11 mouse cellular contexts compared by ENCODE assay signal in genomic region chr16:13449491-13449890, GRCm38 (mm10).
A peak's percentile ranks its signal among the peaks of the same experiment; 100 is the strongest.
DNase-seq lines count a peak whose midpoint lies in the region; ATAC-seq lines count a peak whose summit lies in the region.
"Had no signal": no experiment of that assay in that cellular context is flagged by ENCODE, and none has a peak within 500 bp of the region (broad histone marks: within the 10 kb centered on the region; RNA-seq: fewer than 3 reads in every experiment).

No protein-coding gene starts in this region.

- peak overlapping the region; percentile 6; the same call in 1 of the 2 replicates for H3K9ac ChIP-seq in heart, embryonic 15.5 days
- H3K9ac ChIP-seq in embryonic facial prominence, embryonic 15.5 days, result no peak overlapping the region
- no peak overlapping the region for H3K9ac ChIP-seq in intestine, embryonic 16.5 days (ENCODE audit: low read depth, low read length)
- no peak overlapping the region for H3K9ac ChIP-seq in midbrain, embryonic 16.5 days (ENCODE audit: low read depth, low read length)

- H3K4me1 ChIP-seq in heart, embryonic 15.5 days (replicated peaks), result peaks cover 25% of the 10 kb centered on the region
- H3K4me1 ChIP-seq in embryonic facial prominence, embryonic 15.5 days, result peaks cover 43% of the 10 kb centered on the region
- H3K4me1 ChIP-seq in intestine, embryonic 16.5 days (ENCODE audit: control insufficient read depth, insufficient read depth, low read length), result peaks cover 13% of the 10 kb centered on the region
- peaks cover 15% of the 10 kb centered on the region for H3K4me1 ChIP-seq in midbrain, embryonic 16.5 days (ENCODE audit: control insufficient read depth, insufficient read depth, low read length)

- no peak overlapping the region for H3K27ac ChIP-seq in heart, embryonic 15.5 days
- H3K27ac ChIP-seq in embryonic facial prominence, embryonic 15.5 days (replicated peaks), result no peak overlapping the region
- H3K27ac ChIP-seq in intestine, embryonic 16.5 days (ENCODE audit: low read length), result no peak overlapping the region
- no peak overlapping the region for H3K27ac ChIP-seq in midbrain, embryonic 16.5 days (ENCODE audit: low read length)

- no peak for ATAC-seq in heart, embryonic 15.5 days (replicated peaks; ENCODE audit: insufficient number of reproducible peaks, insufficient read depth, low FRiP score, low read depth)
- no peak for ATAC-seq in embryonic facial prominence, embryonic 15.5 days (ENCODE audit: insufficient number of reproducible peaks, low FRiP score, low TSS enrichment, low read depth)
- ATAC-seq in intestine, embryonic 16.5 days, result no peak
- ATAC-seq in midbrain, embryonic 16.5 days, result no peak

- peak overlapping the region; percentile 79 for H3K4me3 ChIP-seq in heart, embryonic 15.5 days
- H3K4me3 ChIP-seq in embryonic facial prominence, embryonic 15.5 days (replicated peaks), result peak overlapping the region; percentile 75
- H3K4me3 ChIP-seq in intestine, embryonic 16.5 days (ENCODE audit: low read length), result no peak overlapping the region
- peak overlapping the region; percentile 63; the same call in 1 of the 2 replicates for H3K4me3 ChIP-seq in midbrain, embryonic 16.5 days (ENCODE audit: low read depth, low read length)

- no peak for DNase-seq in heart, adult 11 months
- DNase-seq in urinary bladder, adult 2 months (ENCODE audit: low spot score), result no peak
- DNase-seq in thymus, postnatal 10 days (ENCODE audit: low spot score in 2 of 2), result no peak
- DNase-seq in ovary, postnatal 10 days (ENCODE audit: low spot score), result no peak
- DNase-seq: cerebellum, adult 2 months; gastrocnemius, postnatal 14 days; layer of hippocampus, postnatal 36 days had no signal

- H3K4me2 ChIP-seq in heart, embryonic 15.5 days, result peak overlapping the region; percentile 86
- H3K4me2 ChIP-seq in embryonic facial prominence, embryonic 15.5 days (replicated peaks), result peak overlapping the region; percentile 98
- H3K4me2 ChIP-seq in intestine, embryonic 16.5 days (ENCODE audit: low read depth, low read length), result peak overlapping the region; percentile 98
- H3K4me2 ChIP-seq in midbrain, embryonic 16.5 days (ENCODE audit: low read length), result peak overlapping the region; percentile 94

- no peaks in the 10 kb centered on the region for H3K27me3 ChIP-seq in heart, embryonic 15.5 days
- peaks cover 10% of the 10 kb centered on the region; the same call in 1 of the 2 replicates for H3K27me3 ChIP-seq in embryonic facial prominence, embryonic 15.5 days
- H3K27me3 ChIP-seq in intestine, embryonic 16.5 days (replicated peaks; ENCODE audit: control insufficient read depth, insufficient read depth, low read length), result no peaks in the 10 kb centered on the region
- H3K27me3 ChIP-seq in midbrain, embryonic 16.5 days (ENCODE audit: control insufficient read depth, insufficient read depth, low read depth, low read length), result peaks cover 3% of the 10 kb centered on the region; the same call in 1 of the 2 replicates

- 21% methylated on average over 13 of the region's 13 CpGs for WGBS in heart, embryonic 15.5 days
- 26% methylated on average over 13 of the region's 13 CpGs for WGBS in embryonic facial prominence, embryonic 15.5 days
- 43% methylated on average over 13 of the region's 13 CpGs for whole genome bisulfite sequencing in intestine, embryonic 16.5 days
- 16% methylated on average over 13 of the region's 13 CpGs for WGBS in midbrain, embryonic 16.5 days

- no peaks in the 10 kb centered on the region for H3K9me3 ChIP-seq in heart, embryonic 15.5 days (replicated peaks)
- no peaks in the 10 kb centered on the region for H3K9me3 ChIP-seq in embryonic facial prominence, embryonic 15.5 days (replicated peaks)
- H3K9me3 ChIP-seq in intestine, embryonic 16.5 days (ENCODE audit: control insufficient read depth, low read length), result no peaks in the 10 kb centered on the region
- no peaks in the 10 kb centered on the region for H3K9me3 ChIP-seq in midbrain, embryonic 16.5 days (replicated peaks; ENCODE audit: control insufficient read depth, low read length, poor library complexity, severe bottlenecking)

- no peaks in the 10 kb centered on the region for H3K36me3 ChIP-seq in heart, embryonic 15.5 days
- H3K36me3 ChIP-seq in embryonic facial prominence, embryonic 15.5 days, result no peaks in the 10 kb centered on the region
- H3K36me3 ChIP-seq in intestine, embryonic 16.5 days (ENCODE audit: control insufficient read depth, insufficient read depth, low read length), result no peaks in the 10 kb centered on the region
- no peaks in the 10 kb centered on the region for H3K36me3 ChIP-seq in midbrain, embryonic 16.5 days (ENCODE audit: control insufficient read depth, insufficient read depth, low read length)
